Mouse (Mus musculus): Measurements from ENCODE around the gene Rec114. TPM values are rescaled to one million over a fixed set of nuclear protein-coding genes. Genes with fewer than 3 reads are reported as not detected.

The Rec114 gene
- polyA plus RNA-seq, 1 experiment from 2014 or later, result 0.79 TPM

GRCm38 (mm10) chr9:58658596-58659309 is 85.0 kb downstream of the Rec114 start:
- 72% methylated on average over 4 of the region's 4 CpGs for WGBS
- ATAC-seq (ENCODE audit: low FRiP score, low TSS enrichment), result no peak
- H3K9ac ChIP-seq (ENCODE audit: low read length), result no peak overlapping the region
- TF ChIP-seq CTCF (IDR thresholded peaks at IDR 0.05; ENCODE audit: low read depth), result no peak
- TF ChIP-seq EP300 (optimal IDR thresholded peaks at IDR 0.05), result no peak
- no peak for DNase-seq (ENCODE audit: low spot score)
- no peaks in the 10 kb centered on the region for H3K9me3 ChIP-seq (ENCODE audit: control insufficient read depth, low read length)
- H3K4me3 ChIP-seq (ENCODE audit: low read depth, low read length), result no peak overlapping the region
- no peaks in the 10 kb centered on the region for H3K27me3 ChIP-seq (ENCODE audit: control insufficient read depth, insufficient read depth, low read length)
- H3K36me3 ChIP-seq (ENCODE audit: control insufficient read depth, insufficient read depth, low read length), result peaks cover 6% of the 10 kb centered on the region
- no peak overlapping the region for H3K27ac ChIP-seq (replicated peaks)
- no peak overlapping the region for H3K4me2 ChIP-seq (replicated peaks; ENCODE audit: low read depth)
- H3K4me1 ChIP-seq (replicated peaks; ENCODE audit: control insufficient read depth, insufficient read depth), result no peaks in the 10 kb centered on the region

GRCm38 (mm10) chr9:58657735-58658512 is 85.8 kb downstream of the Rec114 start:
- peaks cover 6% of the 10 kb centered on the region for H3K36me3 ChIP-seq (ENCODE audit: control insufficient read depth, insufficient read depth, low read length)
- no peaks in the 10 kb centered on the region for H3K27me3 ChIP-seq (ENCODE audit: control insufficient read depth, insufficient read depth, low read length)
- H3K9ac ChIP-seq (ENCODE audit: low read length), result no peak overlapping the region
- no peak overlapping the region for H3K4me2 ChIP-seq (replicated peaks; ENCODE audit: low read depth)
- H3K4me1 ChIP-seq (replicated peaks; ENCODE audit: control insufficient read depth, insufficient read depth), result no peaks in the 10 kb centered on the region
- WGBS, result 57% methylated on average over 5 of the region's 5 CpGs
- DNase-seq (ENCODE audit: low spot score), result no peak
- ATAC-seq (ENCODE audit: low FRiP score, low TSS enrichment), result no peak
- no peaks in the 10 kb centered on the region for H3K9me3 ChIP-seq (ENCODE audit: control insufficient read depth, low read length)
- H3K4me3 ChIP-seq (ENCODE audit: low read depth, low read length), result no peak overlapping the region
- H3K27ac ChIP-seq (replicated peaks), result no peak overlapping the region
- TF ChIP-seq CTCF (IDR thresholded peaks at IDR 0.05; ENCODE audit: low read depth) (no peak), EP300 (optimal IDR thresholded peaks at IDR 0.05) (no peak)

- no peaks in the 10 kb centered on the region for H3K9me3 ChIP-seq (ENCODE audit: control insufficient read depth, low read length)
- H3K4me1 ChIP-seq (replicated peaks; ENCODE audit: control insufficient read depth, insufficient read depth), result no peaks in the 10 kb centered on the region
- ATAC-seq (ENCODE audit: low FRiP score, low TSS enrichment) (no peak), DNase-seq (ENCODE audit: low spot score) (no peak)
- no peak overlapping the region for H3K27ac ChIP-seq (replicated peaks)
- H3K4me3 ChIP-seq (ENCODE audit: low read depth, low read length), result no peak overlapping the region
- TF ChIP-seq EP300 (optimal IDR thresholded peaks at IDR 0.05), result no peak
- TF ChIP-seq CTCF (IDR thresholded peaks at IDR 0.05; ENCODE audit: low read depth), result no peak
- peaks cover 6% of the 10 kb centered on the region for H3K36me3 ChIP-seq (ENCODE audit: control insufficient read depth, insufficient read depth, low read length)
- H3K27me3 ChIP-seq (ENCODE audit: control insufficient read depth, insufficient read depth, low read length), result no peaks in the 10 kb centered on the region
- 63% methylated on average over 2 of the region's 2 CpGs for WGBS
- no peak overlapping the region for H3K9ac ChIP-seq (ENCODE audit: low read length)
- no peak overlapping the region for H3K4me2 ChIP-seq (replicated peaks; ENCODE audit: low read depth)
These were observed 86.9 kb downstream of the Rec114 start for GRCm38 (mm10) chr9:58656824-58657223.

GRCm38 (mm10) chr9:58656396-58656795 is 87.4 kb downstream of the Rec114 start:
- H3K36me3 ChIP-seq (ENCODE audit: control insufficient read depth, insufficient read depth, low read length), result peaks cover 6% of the 10 kb centered on the region
- DNase-seq (ENCODE audit: low spot score), result peak; percentile 58
- H3K9me3 ChIP-seq (ENCODE audit: control insufficient read depth, low read length), result no peaks in the 10 kb centered on the region
- no peak overlapping the region for H3K4me2 ChIP-seq (replicated peaks; ENCODE audit: low read depth)
- no peaks in the 10 kb centered on the region for H3K4me1 ChIP-seq (replicated peaks; ENCODE audit: control insufficient read depth, insufficient read depth)
- 65% methylated on average over 2 of the region's 2 CpGs for WGBS
- TF ChIP-seq CTCF (IDR thresholded peaks at IDR 0.05; ENCODE audit: low read depth) (peak; percentile 68), EP300 (optimal IDR thresholded peaks at IDR 0.05) (no peak)
- no peak overlapping the region for H3K27ac ChIP-seq (replicated peaks)
- ATAC-seq (ENCODE audit: low FRiP score, low TSS enrichment), result no peak
- H3K4me3 ChIP-seq (ENCODE audit: low read depth, low read length), result no peak overlapping the region
- H3K27me3 ChIP-seq (ENCODE audit: control insufficient read depth, insufficient read depth, low read length), result no peaks in the 10 kb centered on the region
- no peak overlapping the region for H3K9ac ChIP-seq (ENCODE audit: low read length)

GRCm38 (mm10) chr9:58654494-58654893 is 89.3 kb downstream of the Rec114 start:
- WGBS, result 54% methylated on average over 4 of the region's 4 CpGs
- Histone ChIP-seq H3K27ac (replicated peaks) (no peak overlapping the region), H3K4me3 (ENCODE audit: low read depth, low read length) (no peak overlapping the region), H3K9me3 (ENCODE audit: control insufficient read depth, low read length) (no peaks in the 10 kb centered on the region), H3K9ac (ENCODE audit: low read length) (no peak overlapping the region), H3K4me1 (replicated peaks; ENCODE audit: control insufficient read depth, insufficient read depth) (no peaks in the 10 kb centered on the region), H3K27me3 (ENCODE audit: control insufficient read depth, insufficient read depth, low read length) (no peaks in the 10 kb centered on the region), H3K36me3 (ENCODE audit: control insufficient read depth, insufficient read depth, low read length) (peaks cover 6% of the 10 kb centered on the region), H3K4me2 (replicated peaks; ENCODE audit: low read depth) (no peak overlapping the region)
- ATAC-seq (ENCODE audit: low FRiP score, low TSS enrichment), result peak; percentile 88
- DNase-seq (ENCODE audit: low spot score), result peak; percentile 47
- no peak for TF ChIP-seq CTCF (IDR thresholded peaks at IDR 0.05; ENCODE audit: low read depth)

- H3K4me3 ChIP-seq (ENCODE audit: low read depth, low read length), result no peak overlapping the region
- peaks cover 3% of the 10 kb centered on the region; the same call in 1 of the 2 replicates for H3K36me3 ChIP-seq (ENCODE audit: control insufficient read depth, insufficient read depth, low read length)
- DNase-seq (ENCODE audit: low spot score) (no peak), ATAC-seq (ENCODE audit: low FRiP score, low TSS enrichment) (no peak)
- H3K4me2 ChIP-seq (replicated peaks; ENCODE audit: low read depth), result no peak overlapping the region
- no peak overlapping the region for H3K27ac ChIP-seq (replicated peaks)
- WGBS, result 52% methylated on average over 4 of the region's 4 CpGs
- TF ChIP-seq EP300 (optimal IDR thresholded peaks at IDR 0.05), result no peak
- peak; percentile 76 for TF ChIP-seq CTCF (IDR thresholded peaks at IDR 0.05; ENCODE audit: low read depth)
- no peaks in the 10 kb centered on the region for H3K9me3 ChIP-seq (ENCODE audit: control insufficient read depth, low read length)
- H3K4me1 ChIP-seq (replicated peaks; ENCODE audit: control insufficient read depth, insufficient read depth), result no peaks in the 10 kb centered on the region
- H3K9ac ChIP-seq (ENCODE audit: low read length), result no peak overlapping the region
- no peaks in the 10 kb centered on the region for H3K27me3 ChIP-seq (ENCODE audit: control insufficient read depth, insufficient read depth, low read length)
These were observed 91.8 kb downstream of the Rec114 start for GRCm38 (mm10) chr9:58651993-58652392.
